8 mouse cellular contexts compared by ENCODE assay signal in genomic region chr7:44998501-44998955, GRCm38 (mm10). TPM values are rescaled to one million over a fixed set of nuclear protein-coding genes. Genes with fewer than 3 reads are reported as not detected.
DNase-seq lines count a peak whose midpoint lies in the region; ATAC-seq and TF ChIP-seq lines count a peak whose summit lies in the region.

Gene Bcl2l12 (minus strand): TSS chr7:44998712.

- TF ChIP-seq EP300 in liver, embryonic 14.5 days (IDR thresholded peaks at IDR 0.05; ENCODE audit: low read depth): no peak

- WGBS in liver, embryonic 14.5 days (ENCODE audit: insufficient replicate concordance): under 1% methylated on average over 18 of the region's 18 CpGs
- WGBS in neural tube, embryonic 11.5 days: 5% methylated on average over 18 of the region's 18 CpGs

- H3K27ac ChIP-seq in liver, embryonic 14.5 days: peak within 1 kb of the TSS; percentile 91
- H3K27ac ChIP-seq in neural tube, embryonic 11.5 days (ENCODE audit: low read depth, low read length): peak within 1 kb of the TSS; percentile 54

- H3K9ac ChIP-seq in liver, embryonic 14.5 days (replicated peaks): peak within 1 kb of the TSS; percentile 83
- peak within 1 kb of the TSS; percentile 65 for H3K9ac ChIP-seq in neural tube, embryonic 11.5 days (ENCODE audit: low read length)

- ATAC-seq in inflammation-experienced regulatory T-cells, adult 6 months: no peak
- peak; percentile 5; the same call in 1 of the 2 replicates for ATAC-seq in liver, embryonic 14.5 days (ENCODE audit: insufficient read depth)
- ATAC-seq in neural tube, embryonic 11.5 days (ENCODE audit: insufficient read depth, low FRiP score, low TSS enrichment): no peak

- peak within 1 kb of the TSS; percentile 74 to 81 for H3K4me3 ChIP-seq in liver, embryonic 14.5 days (ENCODE audit: insufficient read depth in 1 of 2, low read depth in 2 of 2, low read length in 2 of 2)
- peak within 1 kb of the TSS; percentile 70 for H3K4me3 ChIP-seq in neural tube, embryonic 11.5 days (ENCODE audit: low read depth, low read length)

- peaks cover 36% of the 10 kb centered on the region for H3K36me3 ChIP-seq in liver, embryonic 14.5 days (replicated peaks; ENCODE audit: control insufficient read depth, insufficient read depth, low read depth)
- H3K36me3 ChIP-seq in neural tube, embryonic 11.5 days (ENCODE audit: control insufficient read depth, insufficient read depth, low read length): peaks cover 32% of the 10 kb centered on the region

- peak within 1 kb of the TSS; percentile 99 for H3K4me2 ChIP-seq in liver, embryonic 14.5 days (ENCODE audit: low read depth)
- peak within 1 kb of the TSS; percentile 88 for H3K4me2 ChIP-seq in neural tube, embryonic 11.5 days (ENCODE audit: low read depth)

- H3K27me3 ChIP-seq in liver, embryonic 14.5 days (ENCODE audit: control insufficient read depth, insufficient read depth, low read length): no peaks in the 10 kb centered on the region
- no peaks in the 10 kb centered on the region for H3K27me3 ChIP-seq in neural tube, embryonic 11.5 days (ENCODE audit: control insufficient read depth, insufficient read depth, low read length)

- H3K9me3 ChIP-seq in liver, embryonic 14.5 days (ENCODE audit: control insufficient read depth, low read length): no peaks in the 10 kb centered on the region
- no peaks in the 10 kb centered on the region for H3K9me3 ChIP-seq in neural tube, embryonic 11.5 days (ENCODE audit: control insufficient read depth, low read length)

- no peak for TF ChIP-seq CTCF in liver, embryonic 14.5 days (IDR thresholded peaks at IDR 0.05; ENCODE audit: low read depth)

- H3K4me1 ChIP-seq in liver, embryonic 14.5 days (replicated peaks; ENCODE audit: control insufficient read depth in 2 of 2, insufficient read depth in 2 of 2, low read length in 1 of 2): peaks cover 7 to 11% of the 10 kb centered on the region in 2 experiments; a peak in 3 of 4 replicates
- peaks cover 13% of the 10 kb centered on the region for H3K4me1 ChIP-seq in neural tube, embryonic 11.5 days (ENCODE audit: control insufficient read depth, insufficient read depth, low read length)

- peak; percentile 36 for DNase-seq in right cerebral cortex, postnatal 14 days
- no peak for DNase-seq in right cerebral cortex, adult 18-20 months
- DNase-seq in cerebellum, postnatal 36 days: peak; percentile 38 to 43
- peak in 1 of 2 experiments; percentile 70 for DNase-seq in gastrocnemius, postnatal 4 days (ENCODE audit: low spot score in 2 of 2)
- DNase-seq in liver, embryonic 14.5 days (ENCODE audit: low read depth in 3 of 3, low spot score in 3 of 3): peak in 1 of 3 experiments; percentile 50
- peak; percentile 37 for DNase-seq in neural tube, embryonic 11.5 days (ENCODE audit: low spot score)
- no peak for DNase-seq in layer of hippocampus, adult 9-11 months

RNA-seq across cellular contexts. Expression of gene Bcl2l12, which starts in this region (rescaled TPM):
- 10 to 100 TPM; 21.5 to 22.0 TPM for total RNA-seq in gastrocnemius, postnatal 4 days (2021)
- polyA plus RNA-seq in inflammation-experienced regulatory T-cells, adult 6 months (2017; shearing (Covaris generic)): 10 to 100 TPM; 21.0 to 29.3 (median 26.6) TPM
- 11.4 and 14.4 TPM in 2 replicates for polyA plus RNA-seq in liver, embryonic 14.5 days (2012; rRNA removed)
- 11.7 and 11.9 TPM in 2 replicates for polyA plus RNA-seq in liver, embryonic 14.5 days (2014; fragmentation: Nextera tagmentation; extraction: Ambion mirVana)
- polyA plus RNA-seq in neural tube, embryonic 11.5 days (2014; fragmentation: Nextera tagmentation; extraction: Ambion mirVana): 51.6 and 52.9 TPM in 2 replicates

Comparison
In these comparisons a context has a peak if more than half of its experiments do, and no peak if none do; other contexts are left out.
1. DNase-seq: peak in right cerebral cortex, postnatal 14 days (single experiment), cerebellum, postnatal 36 days (2 of 2) and neural tube, embryonic 11.5 days (single experiment); none in right cerebral cortex, adult 18-20 months (single experiment) and layer of hippocampus, adult 9-11 months (single experiment).